Mouse (Mus musculus): ENCODE measurements at regions not wholly inside any gene's neighbourhood (a gene's known extent, or its start where the extent isn't known, plus 50 kb on each side); places are given as distances from the start of the nearest gene placed in this dataset.

GRCm38 (mm10) chr6:66012675-66013074, 60.3 kb downstream of the 4930544G11Rik start:
- no peak for DNase-seq

- DNase-seq, result no peak
Measured at GRCm38 (mm10) chr6:66023531-66023930, 71.1 kb downstream of the 4930544G11Rik start.

GRCm38 (mm10) chr6:66036789-66037188, 84.4 kb downstream of the 4930544G11Rik start:
- DNase-seq, result no peak

GRCm38 (mm10) chr6:66051852-66052251, 99.4 kb downstream of the 4930544G11Rik start:
- DNase-seq, result no peak

- no peak for DNase-seq
Measured at GRCm38 (mm10) chr6:66052386-66052785, 100.0 kb downstream of the 4930544G11Rik start.

GRCm38 (mm10) chr6:66053197-66053596, 100.8 kb downstream of the 4930544G11Rik start:
- no peak for DNase-seq

GRCm38 (mm10) chr6:66068874-66069273, 116.5 kb downstream of the 4930544G11Rik start:
- no peak for DNase-seq

GRCm38 (mm10) chr6:66077445-66077844, 125.0 kb downstream of the 4930544G11Rik start:
- no peak for DNase-seq

- DNase-seq, result no peak
Measured at GRCm38 (mm10) chr6:66078769-66079168, 126.4 kb downstream of the 4930544G11Rik start.

GRCm38 (mm10) chr6:66101555-66102071, 149.2 kb downstream of the 4930544G11Rik start:
- DNase-seq, result no peak

- no peak for DNase-seq
Measured at GRCm38 (mm10) chr6:66114366-66114765, 162.0 kb downstream of the 4930544G11Rik start.

- DNase-seq, result no peak
Measured at GRCm38 (mm10) chr6:66121479-66122183, 169.2 kb downstream of the 4930544G11Rik start.

GRCm38 (mm10) chr6:66124292-66124691, 171.9 kb downstream of the 4930544G11Rik start:
- no peak for DNase-seq

GRCm38 (mm10) chr6:66151786-66152185, 199.4 kb downstream of the 4930544G11Rik start:
- no peak for DNase-seq

- DNase-seq, result no peak
Measured at GRCm38 (mm10) chr6:66154831-66155230, 202.4 kb downstream of the 4930544G11Rik start.

GRCm38 (mm10) chr6:66160805-66161204, 208.4 kb downstream of the 4930544G11Rik start:
- no peak for DNase-seq

GRCm38 (mm10) chr6:66168913-66169312, 216.5 kb downstream of the 4930544G11Rik start:
- DNase-seq, result no peak

GRCm38 (mm10) chr6:66197990-66198389, 245.6 kb downstream of the 4930544G11Rik start:
- peak in 1 of 2 experiments; percentile 0 for DNase-seq

GRCm38 (mm10) chr6:66200136-66200790, 247.9 kb downstream of the 4930544G11Rik start:
- no peak for DNase-seq

GRCm38 (mm10) chr6:66206197-66206925, 254.0 kb downstream of the 4930544G11Rik start:
- no peak for DNase-seq

- DNase-seq, result no peak
Measured at GRCm38 (mm10) chr6:66217543-66217942, 265.1 kb downstream of the 4930544G11Rik start.

- DNase-seq, result no peak
Measured at GRCm38 (mm10) chr6:66224164-66224903, 271.9 kb downstream of the 4930544G11Rik start.

- no peak for DNase-seq
Measured at GRCm38 (mm10) chr6:66236368-66236767, 284.0 kb downstream of the 4930544G11Rik start.

Data from lung, adult 18-20 months (tissue).